Mouse (Mus musculus) heart, embryonic 15.5 days (tissue): ENCODE results near the gene Isy1. TPM values are rescaled to one million over a fixed set of nuclear protein-coding genes. Genes with fewer than 3 reads are reported as not detected.

Experiments used
- ATAC-seq: fragments of 200-750 bp; cut with Nextera tagmentation; replicated peaks from 2 replicates; pipeline ENCODE4 v1.8.0; 2017; ENCODE audit warnings: low read depth, moderate TSS enrichment; ENCODE audit not compliant: insufficient number of reproducible peaks, insufficient read depth, low FRiP score
- H3K27ac ChIP-seq: fragments of 300-500 bp; sonication (generic); 2 replicates; pipeline ENCODE4 v1.5.1; 2015; ENCODE audit warnings: mild to moderate bottlenecking, inconsistent platforms
- H3K27me3 ChIP-seq: fragments of 300-500 bp; sonication (generic); 2 replicates; pipeline ENCODE4 v1.6.1; 2015; ENCODE audit warnings: inconsistent platforms
- H3K36me3 ChIP-seq: fragments of 300-500 bp; sonication (generic); 2 replicates; pipeline ENCODE4 v1.6.1; 2015; ENCODE audit warnings: mild to moderate bottlenecking, inconsistent platforms
- H3K4me1 ChIP-seq: fragments of 300-500 bp; sonication (generic); replicated peaks from 2 replicates; pipeline ENCODE4 v1.6.1; 2015; ENCODE audit warnings: inconsistent platforms
- H3K4me2 ChIP-seq: fragments of 300-500 bp; sonication (generic); 2 replicates; pipeline ENCODE4 v1.6.1; 2015; ENCODE audit warnings: inconsistent platforms, mild to moderate bottlenecking, moderate library complexity
- H3K4me3 ChIP-seq: fragments of 300-500 bp; sonication (generic); 2 replicates; pipeline ENCODE4 v1.5.1; 2015; ENCODE audit warnings: mild to moderate bottlenecking, inconsistent platforms
- H3K9ac ChIP-seq: fragments of 300-500 bp; sonication (generic); 2 replicates; pipeline ENCODE4 v1.6.1; 2015; ENCODE audit warnings: mild to moderate bottlenecking, inconsistent platforms
- H3K9me3 ChIP-seq: fragments of 300-500 bp; sonication (generic); replicated peaks from 2 replicates; pipeline ENCODE4 v1.6.1; 2016; ENCODE audit warnings: inconsistent platforms
- WGBS: fragments of 180-500 bp; shearing (Covaris S2); methylation state at CpG from one replicate; pipeline ENCODE4 v1.1.7; 2015; ENCODE audit warnings: mixed read lengths; 5-methylcytosine and 5-hydroxymethylcytosine counted together
- polyA plus RNA-seq: library from polyadenylated mRNA; unstranded; fragments of >200 nt; fragmentation: Nextera tagmentation; extraction: Ambion mirVana; gene quantifications from 2 replicates; pipeline ENCODE4 v1.2.1, GENCODE M21; 2015

The Isy1 gene
- polyA plus RNA-seq, 1 experiment from 2014 or later, result 22.9 TPM

DNA sequence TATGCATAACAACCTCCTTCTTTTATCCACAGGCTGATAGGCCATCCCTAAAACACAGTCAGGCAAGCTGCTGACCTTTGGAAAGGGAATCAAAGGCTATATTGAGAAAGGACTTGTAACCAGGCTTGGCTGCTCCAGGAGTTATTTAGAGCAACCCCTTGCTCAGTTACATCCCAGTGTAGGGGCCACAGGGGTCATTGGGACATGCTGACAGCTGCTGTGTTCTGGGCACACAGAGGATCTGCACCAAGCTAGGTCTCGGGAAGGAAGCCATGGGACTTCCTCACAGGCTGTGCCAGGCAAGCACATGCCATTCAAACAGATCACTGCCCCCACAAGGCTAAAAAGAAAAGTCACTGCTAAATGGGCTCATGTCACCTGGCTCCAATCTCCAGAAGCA lies 34.5 kb upstream of the Isy1 start:
- Histone ChIP-seq H3K4me2 (no peak overlapping the region), H3K4me3 (no peak overlapping the region), H3K9me3 (no peaks in the 10 kb centered on the region), H3K9ac (no peak overlapping the region), H3K27me3 (no peaks in the 10 kb centered on the region), H3K4me1 (peaks cover 10% of the 10 kb centered on the region), H3K36me3 (no peaks in the 10 kb centered on the region), H3K27ac (no peak overlapping the region)
- ATAC-seq, result no peak
- WGBS, result 15% methylated on average over 1 of the region's 1 CpGs

DNA sequence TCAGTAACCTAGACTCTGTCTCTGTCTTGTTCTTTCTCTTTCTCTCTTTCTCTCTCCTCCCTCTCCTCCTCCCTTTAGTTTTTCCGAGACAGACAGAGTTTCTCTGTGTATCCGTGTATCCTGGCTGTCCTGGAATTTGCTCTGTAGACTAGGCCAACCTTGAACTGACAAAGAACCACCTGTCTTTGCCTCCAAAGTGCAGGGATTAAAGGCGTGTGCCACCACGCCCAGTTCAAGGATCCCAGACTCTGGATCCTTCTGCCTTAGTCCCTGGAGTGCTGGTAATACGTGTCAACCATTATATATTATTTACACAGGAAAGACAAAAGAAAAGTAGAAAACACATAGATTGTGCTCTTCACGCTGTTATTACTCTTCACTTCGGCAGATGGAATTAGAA lies 32.6 kb upstream of the Isy1 start:
- Histone ChIP-seq H3K27ac (no peak overlapping the region), H3K36me3 (no peaks in the 10 kb centered on the region), H3K4me3 (no peak overlapping the region), H3K9ac (no peak overlapping the region), H3K27me3 (no peaks in the 10 kb centered on the region), H3K4me1 (peaks cover 10% of the 10 kb centered on the region), H3K4me2 (no peak overlapping the region), H3K9me3 (no peaks in the 10 kb centered on the region)
- 87% methylated on average over 7 of the region's 7 CpGs for WGBS
- no peak for ATAC-seq

GRCm38 (mm10) chr6:87870440-87870839 lies 31.8 kb upstream of the Isy1 start:
- peaks cover 10% of the 10 kb centered on the region for H3K4me1 ChIP-seq
- H3K27ac ChIP-seq, result no peak overlapping the region
- no peak overlapping the region for H3K4me3 ChIP-seq
- no peak overlapping the region for H3K9ac ChIP-seq
- H3K27me3 ChIP-seq, result no peaks in the 10 kb centered on the region
- H3K36me3 ChIP-seq, result no peaks in the 10 kb centered on the region
- H3K4me2 ChIP-seq, result no peak overlapping the region
- WGBS, result 65% methylated on average over 1 of the region's 1 CpGs
- no peaks in the 10 kb centered on the region for H3K9me3 ChIP-seq
- ATAC-seq, result no peak

DNA sequence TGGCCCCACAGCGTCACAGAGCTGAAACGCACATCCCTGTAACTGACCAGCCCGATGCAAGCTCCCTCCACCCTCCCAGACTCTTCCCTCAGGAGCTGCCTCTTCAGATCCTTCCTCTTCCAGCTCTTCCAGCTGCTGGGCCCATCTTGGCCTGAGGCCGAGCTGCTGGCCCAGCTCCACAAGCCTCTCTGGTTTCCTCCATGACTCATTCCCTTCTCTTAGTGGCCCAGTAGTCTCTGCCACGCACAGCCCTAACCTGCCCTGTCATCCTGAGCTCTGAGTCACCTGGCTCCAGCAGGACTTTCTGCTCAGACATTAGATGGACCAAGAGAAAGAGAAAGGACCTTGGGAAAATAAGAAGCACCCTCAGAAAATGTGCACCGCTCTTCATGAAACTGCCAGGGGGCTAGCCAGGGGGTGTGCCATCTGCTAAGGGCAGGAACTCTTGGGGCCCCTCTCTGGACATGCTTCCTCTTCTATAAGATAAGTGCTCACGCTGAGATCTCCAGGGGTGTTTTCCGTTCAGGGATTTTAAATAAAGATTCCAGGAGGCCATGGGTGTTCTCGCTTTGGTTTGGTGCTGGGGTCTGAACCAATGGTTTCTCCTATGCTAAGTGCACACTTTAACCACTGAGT lies 30.4 kb upstream of the Isy1 start:
- H3K36me3 ChIP-seq, result no peaks in the 10 kb centered on the region
- 50% methylated on average over 9 of the region's 9 CpGs for WGBS
- peaks cover 10% of the 10 kb centered on the region for H3K4me1 ChIP-seq
- H3K4me2 ChIP-seq, result peak overlapping the region; percentile 21
- H3K9me3 ChIP-seq, result no peaks in the 10 kb centered on the region
- peak; percentile 84 for ATAC-seq
- no peak overlapping the region for H3K9ac ChIP-seq
- H3K27ac ChIP-seq, result peak overlapping the region; percentile 37; the same call in 1 of the 2 replicates
- H3K27me3 ChIP-seq, result no peaks in the 10 kb centered on the region
- no peak overlapping the region for H3K4me3 ChIP-seq

- H3K9ac ChIP-seq, result no peak overlapping the region
- no peak overlapping the region for H3K4me3 ChIP-seq
- no peaks in the 10 kb centered on the region for H3K36me3 ChIP-seq
- H3K4me1 ChIP-seq, result peaks cover 7% of the 10 kb centered on the region
- no peak overlapping the region for H3K4me2 ChIP-seq
- no peaks in the 10 kb centered on the region for H3K9me3 ChIP-seq
- H3K27me3 ChIP-seq, result no peaks in the 10 kb centered on the region
- WGBS, result 56% methylated on average over 2 of the region's 2 CpGs
- H3K27ac ChIP-seq, result no peak overlapping the region
- no peak for ATAC-seq
Measured at GRCm38 (mm10) chr6:87867256-87867655, 28.7 kb upstream of the Isy1 start.

GRCm38 (mm10) chr6:87866211-87866610 lies 27.6 kb upstream of the Isy1 start:
- Histone ChIP-seq H3K4me3 (no peak overlapping the region), H3K27me3 (no peaks in the 10 kb centered on the region), H3K9ac (no peak overlapping the region), H3K9me3 (no peaks in the 10 kb centered on the region), H3K27ac (no peak overlapping the region), H3K4me2 (no peak overlapping the region), H3K4me1 (peaks cover 7% of the 10 kb centered on the region), H3K36me3 (no peaks in the 10 kb centered on the region)
- WGBS, result 77% methylated on average over 6 of the region's 6 CpGs
- ATAC-seq, result no peak

GRCm38 (mm10) chr6:87857071-87857470 lies 18.5 kb upstream of the Isy1 start:
- no peak overlapping the region for H3K4me2 ChIP-seq
- no peak overlapping the region for H3K4me3 ChIP-seq
- no peaks in the 10 kb centered on the region for H3K36me3 ChIP-seq
- ATAC-seq, result no peak
- H3K27ac ChIP-seq, result no peak overlapping the region
- H3K27me3 ChIP-seq, result no peaks in the 10 kb centered on the region
- no peaks in the 10 kb centered on the region for H3K9me3 ChIP-seq
- WGBS, result 9% methylated on average over 1 of the region's 1 CpGs
- H3K9ac ChIP-seq, result no peak overlapping the region
- H3K4me1 ChIP-seq, result no peaks in the 10 kb centered on the region

DNA sequence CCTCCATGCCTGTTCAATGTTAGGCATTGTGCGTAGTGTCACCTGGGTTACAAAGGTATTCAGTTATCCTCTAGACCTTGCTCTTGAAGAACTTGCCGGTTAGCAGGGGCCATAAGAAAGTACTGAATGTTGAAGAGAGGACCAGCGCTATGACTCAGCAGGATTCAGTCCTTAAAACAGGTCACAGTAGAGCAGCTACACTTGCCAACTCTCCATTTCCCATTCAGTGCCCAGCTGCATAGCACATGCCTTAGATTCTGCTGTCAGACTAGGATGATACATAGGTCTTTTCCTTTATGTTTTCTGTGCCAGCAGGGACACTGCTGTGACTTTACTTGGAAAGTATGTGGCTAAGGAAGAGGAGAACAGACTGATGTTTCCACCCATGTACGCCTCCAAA lies 14.8 kb upstream of the Isy1 start:
- 74% methylated on average over 4 of the region's 4 CpGs for WGBS
- no peaks in the 10 kb centered on the region for H3K9me3 ChIP-seq
- no peak for ATAC-seq

DNA sequence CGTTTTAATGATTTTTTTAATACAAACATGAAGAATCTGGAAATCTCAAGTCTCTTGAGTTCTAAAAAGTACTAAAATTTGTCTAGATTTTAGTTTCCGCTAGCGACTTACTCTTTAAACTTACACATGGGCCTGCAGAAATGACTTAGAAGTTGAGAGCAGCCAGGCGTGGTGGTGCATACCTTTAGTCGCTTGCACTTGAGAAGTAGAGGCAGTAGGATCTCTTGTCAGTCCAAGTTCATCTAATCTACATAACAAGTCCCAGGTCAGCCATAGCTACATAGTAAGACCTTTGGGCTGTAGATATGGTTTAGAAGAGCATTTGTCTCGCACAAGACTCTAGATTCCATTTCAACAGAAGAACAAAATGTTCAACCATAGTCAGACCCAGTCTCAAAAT lies 13.3 kb upstream of the Isy1 start:
- H3K4me1 ChIP-seq, result peaks cover 26% of the 10 kb centered on the region
- H3K4me3 ChIP-seq, result no peak overlapping the region
- no peak overlapping the region for H3K9ac ChIP-seq
- ATAC-seq, result no peak
- no peaks in the 10 kb centered on the region for H3K27me3 ChIP-seq
- H3K27ac ChIP-seq, result no peak overlapping the region
- no peaks in the 10 kb centered on the region for H3K9me3 ChIP-seq
- 76% methylated on average over 6 of the region's 6 CpGs for WGBS
- H3K4me2 ChIP-seq, result peak overlapping the region; percentile 86; the same call in 1 of the 2 replicates
- no peaks in the 10 kb centered on the region for H3K36me3 ChIP-seq

More for the DNA sequence above, 14.8 kb upstream of the Isy1 start:
- Histone ChIP-seq H3K9ac (no peak overlapping the region), H3K4me3 (no peak overlapping the region), H3K4me1 (peaks cover 13% of the 10 kb centered on the region), H3K4me2 (no peak overlapping the region), H3K36me3 (no peaks in the 10 kb centered on the region), H3K27me3 (no peaks in the 10 kb centered on the region), H3K27ac (no peak overlapping the region)

DNA sequence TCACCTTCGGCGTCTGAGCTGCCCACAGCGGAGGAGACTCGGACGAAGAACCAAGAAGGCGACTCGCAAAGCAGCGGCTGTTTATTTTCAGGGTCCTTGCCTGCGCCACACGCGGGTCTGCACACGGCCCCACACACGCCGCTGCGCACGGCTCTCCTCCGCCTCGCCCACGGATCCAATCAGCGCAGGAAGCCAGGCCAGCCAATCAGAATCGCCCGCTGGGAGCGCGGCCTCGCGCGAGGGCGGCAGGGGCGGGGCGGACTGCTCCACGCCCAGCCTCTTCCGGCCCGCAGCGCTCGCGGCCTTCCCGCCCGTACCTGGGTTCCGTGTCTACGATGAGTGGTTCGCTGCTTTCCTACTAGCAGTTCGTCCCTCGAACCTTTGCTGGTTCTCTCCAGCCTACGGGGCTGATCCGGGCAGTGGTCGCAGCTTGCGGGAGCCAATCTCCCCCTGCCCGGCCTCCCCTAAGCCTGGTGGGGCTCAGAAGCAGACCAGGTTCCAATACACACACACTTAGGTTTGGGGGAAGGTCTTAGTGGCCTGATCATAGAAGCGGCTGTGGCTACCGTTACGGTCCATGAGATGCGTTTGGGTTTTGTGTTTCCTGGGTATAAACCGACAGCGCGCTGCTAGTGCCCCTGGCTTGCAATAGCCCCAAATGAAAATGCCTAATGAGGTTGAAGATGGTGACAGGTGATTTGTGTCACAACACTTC lies 12.5 kb upstream of the Isy1 start, which contains the start of gene Cnbp:
TSS of gene Cnbp (minus strand) at position 207 of the 715 bp plus-strand sequence.
- H3K4me1 ChIP-seq, result peaks cover 28% of the 10 kb centered on the region
- H3K4me3 ChIP-seq, result peak within 1 kb of the TSS; percentile 79
- ATAC-seq, result peak; percentile 97
- H3K4me2 ChIP-seq, result peak within 1 kb of the TSS; percentile 86
- peak within 1 kb of the TSS; percentile 96 for H3K9ac ChIP-seq
- peak within 1 kb of the TSS; percentile 90 for H3K27ac ChIP-seq
- under 1% methylated on average over 55 of the region's 55 CpGs for WGBS
- no peaks in the 10 kb centered on the region for H3K9me3 ChIP-seq
- H3K36me3 ChIP-seq, result no peaks in the 10 kb centered on the region
- H3K27me3 ChIP-seq, result no peaks in the 10 kb centered on the region

DNA sequence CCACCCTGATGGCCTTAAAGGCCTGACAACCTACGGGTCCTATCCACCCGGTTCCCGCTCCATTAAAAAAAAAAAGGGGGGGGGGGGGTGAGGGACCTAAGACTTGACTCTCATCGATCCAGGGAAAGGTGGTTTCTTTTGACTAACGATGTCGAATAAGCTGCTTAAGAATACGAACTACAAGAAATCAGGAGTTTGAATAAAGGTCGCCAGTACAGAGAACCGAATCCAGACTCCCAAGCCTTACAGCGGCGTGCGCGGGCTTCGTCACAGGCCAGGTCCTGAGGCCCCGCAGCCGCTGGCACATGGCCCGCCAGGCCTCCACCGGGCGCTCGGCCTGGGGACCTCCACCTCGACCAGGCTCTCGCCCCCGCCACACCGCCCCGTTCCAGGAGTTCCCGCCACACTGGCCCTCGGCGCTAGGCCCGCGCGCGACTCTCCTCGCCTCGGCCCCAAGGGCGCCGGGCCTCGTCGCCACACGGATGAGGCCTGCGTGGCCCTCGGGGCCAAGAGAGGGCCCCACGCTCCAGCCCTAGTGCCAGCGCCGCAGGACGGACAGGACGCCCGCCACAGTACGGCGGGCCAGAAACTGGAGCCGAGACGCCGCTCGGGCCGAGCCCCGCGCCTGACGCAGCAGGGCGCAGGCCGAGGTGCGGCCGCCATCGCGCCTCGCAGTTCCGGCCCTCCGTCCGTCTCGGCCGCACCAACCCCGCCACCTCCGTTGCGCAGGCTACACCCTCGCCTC lies 11.7 kb upstream of the Isy1 start:
- Histone ChIP-seq H3K4me2 (peak overlapping the region; percentile 86), H3K4me1 (peaks cover 28% of the 10 kb centered on the region), H3K9ac (peak overlapping the region; percentile 96), H3K27ac (peak overlapping the region; percentile 90), H3K9me3 (no peaks in the 10 kb centered on the region), H3K27me3 (no peaks in the 10 kb centered on the region), H3K4me3 (peak overlapping the region; percentile 79), H3K36me3 (peaks cover 3% of the 10 kb centered on the region)
- ATAC-seq, result peak; percentile 72
- WGBS, result under 1% methylated on average over 73 of the region's 73 CpGs
